Mouse (Mus musculus) heart, adult 2 months (tissue): ENCODE measurements around the gene Amt.

Experiments used
- CTCF ChIP-seq: fragments of 200-600 bp; IDR thresholded peaks from 2 replicates; pipeline ENCODE4 v1.8.1; 2022; ENCODE audit warnings: antibody characterized with exemption, mild to moderate bottlenecking, moderate library complexity
- POLR2A ChIP-seq: fragments of 200-500 bp; IDR thresholded peaks from 2 replicates; pipeline ENCODE4 v1.6.1; 2011; ENCODE audit warnings: mild to moderate bottlenecking, low read depth, low read length, control low read depth; ENCODE audit not compliant: insufficient read depth

DNA sequence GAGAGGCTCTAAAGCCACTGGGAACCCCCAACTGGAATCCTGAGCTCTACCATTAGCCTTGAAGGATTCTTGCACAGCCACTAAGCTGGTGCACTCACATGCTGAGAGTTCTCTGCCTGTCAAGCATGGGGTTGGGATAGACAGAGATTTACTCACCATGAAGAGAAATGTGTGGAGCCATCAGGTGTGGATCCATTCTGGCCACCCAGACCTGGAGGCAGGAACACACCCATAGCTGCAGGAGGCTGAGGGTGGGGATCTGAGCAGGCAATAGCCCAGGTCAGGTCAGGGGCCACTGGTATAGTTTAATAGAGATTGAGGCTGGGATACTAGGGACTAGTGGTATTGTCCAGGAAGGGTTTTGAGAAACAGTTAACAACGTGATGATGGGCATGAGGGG lies 8.5 kb downstream of the Amt start:
- TF ChIP-seq CTCF = no peak
- no peak for TF ChIP-seq POLR2A
